Mouse (Mus musculus): ENCODE measurements at regions not wholly inside any gene's neighbourhood (a gene's known extent, or its start where the extent isn't known, plus 50 kb on each side); places are given as distances from the start of the nearest gene placed in this dataset.

DNA sequence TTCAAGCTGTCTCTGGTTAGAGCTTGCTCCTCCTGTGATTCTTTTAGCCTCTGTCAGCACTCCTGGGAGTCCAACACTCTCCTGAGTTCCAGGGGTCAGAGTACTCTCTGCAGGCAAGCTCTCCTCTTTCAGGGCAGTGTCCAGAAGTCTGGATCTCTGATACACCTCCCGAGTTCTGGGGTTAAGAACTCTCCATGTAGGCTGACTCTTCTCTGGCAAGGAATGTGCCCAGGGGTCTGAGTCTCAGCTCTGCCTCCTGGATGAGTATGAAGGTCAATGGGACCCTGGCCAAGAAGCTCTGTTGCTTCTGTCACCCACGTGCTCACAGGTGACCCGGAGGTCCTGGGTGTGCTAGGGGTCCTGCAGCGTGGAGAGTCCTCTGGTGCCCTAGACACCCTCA is 1146.2 kb upstream of the Gm38303 start:
- peak; percentile 77 for DNase-seq

DNA sequence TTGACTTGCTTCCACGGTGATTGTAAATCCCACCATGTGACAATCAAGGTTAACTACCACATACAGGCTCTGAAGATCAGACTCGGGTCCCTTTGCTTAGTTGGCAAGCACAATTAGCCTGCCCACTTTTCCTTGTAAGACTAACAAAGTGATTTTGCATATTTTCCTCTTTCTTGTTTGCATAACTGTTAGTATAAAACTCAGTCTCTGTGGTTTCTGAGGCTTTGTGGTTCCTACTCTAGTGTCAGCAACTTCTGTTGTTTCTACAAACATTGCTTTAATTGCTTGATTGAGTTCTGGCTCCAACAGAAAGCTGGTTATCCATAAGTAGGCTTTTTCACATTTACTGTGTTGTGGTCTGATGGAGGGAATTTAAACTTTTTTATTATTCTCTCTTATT is 1121.4 kb upstream of the Gm38303 start:
- DNase-seq: no peak

DNA sequence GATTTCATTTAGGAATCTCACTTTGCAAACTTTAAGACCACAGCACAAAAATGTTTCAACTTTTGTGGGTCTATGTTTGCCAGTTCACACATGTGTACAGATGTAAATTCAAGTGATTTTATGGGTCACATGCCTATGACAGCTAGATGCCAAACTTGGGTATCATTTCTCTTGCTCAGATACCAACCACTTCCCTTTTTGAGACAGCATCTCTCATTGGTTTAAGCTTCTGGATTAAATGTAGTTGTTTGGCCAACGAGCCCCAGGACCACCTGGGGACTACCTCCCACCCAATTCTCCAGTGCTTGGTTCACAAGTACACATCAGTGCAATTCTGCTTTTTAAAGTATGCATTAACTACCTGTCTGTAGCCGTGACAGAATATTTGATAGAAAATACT is 1120.7 kb upstream of the Gm38303 start:
- DNase-seq: no peak
